Mouse (Mus musculus): ENCODE measurements around the gene Crybg3. TPM values are rescaled to one million over a fixed set of nuclear protein-coding genes. Genes with fewer than 3 reads are reported as not detected.

Crybg3 gene
- polyA plus RNA-seq, 1 experiment from 2014 or later, result 9.5 TPM

DNA sequence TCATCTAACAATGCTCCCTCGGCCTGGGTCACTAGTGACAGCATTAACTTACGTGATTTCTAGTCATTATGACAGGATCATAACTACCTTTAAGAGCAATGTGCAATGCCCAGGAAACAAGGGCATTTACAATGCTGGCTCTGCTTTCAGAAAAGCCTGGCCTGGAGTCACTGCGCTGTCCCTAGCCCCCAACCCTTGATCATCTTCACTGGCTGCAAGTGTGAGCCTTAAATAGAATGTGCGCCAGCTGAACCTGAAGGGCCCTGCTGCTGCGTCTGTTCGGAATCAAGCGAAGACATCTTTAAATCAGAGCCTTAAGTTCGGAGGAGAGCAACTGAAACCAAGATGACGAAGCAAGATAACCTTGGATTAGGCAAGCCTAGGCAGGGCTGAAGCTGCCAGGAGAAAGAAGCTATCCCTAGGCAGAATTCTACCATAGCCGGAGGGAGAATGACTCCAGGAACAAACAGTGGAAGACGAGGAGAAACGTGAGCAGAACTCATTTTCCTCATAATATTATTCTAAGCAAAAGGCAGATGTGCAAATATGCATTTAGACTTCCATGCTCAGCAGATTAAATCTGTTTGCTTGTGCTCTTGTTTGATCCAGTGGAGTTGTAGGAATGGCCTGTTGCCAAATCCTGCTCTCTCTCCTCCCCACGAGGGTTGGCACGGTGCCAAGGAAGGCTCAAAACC, 52.7 kb downstream of the Crybg3 start:
- peaks cover under 1% of the 10 kb centered on the region; the same call in 1 of the 2 replicates for H3K36me3 ChIP-seq
- H3K4me3 ChIP-seq, result no peak overlapping the region
- no peak for ATAC-seq (ENCODE audit: low FRiP score, low read depth)
- H3K9me3 ChIP-seq, result no peaks in the 10 kb centered on the region
- H3K27me3 ChIP-seq, result no peaks in the 10 kb centered on the region
- H3K4me2 ChIP-seq (replicated peaks), result no peak overlapping the region
- no peak overlapping the region for H3K27ac ChIP-seq
- peaks cover 18% of the 10 kb centered on the region for H3K4me1 ChIP-seq
- no peak overlapping the region for H3K9ac ChIP-seq
- WGBS, result 66% methylated on average over 14 of the region's 14 CpGs

DNA sequence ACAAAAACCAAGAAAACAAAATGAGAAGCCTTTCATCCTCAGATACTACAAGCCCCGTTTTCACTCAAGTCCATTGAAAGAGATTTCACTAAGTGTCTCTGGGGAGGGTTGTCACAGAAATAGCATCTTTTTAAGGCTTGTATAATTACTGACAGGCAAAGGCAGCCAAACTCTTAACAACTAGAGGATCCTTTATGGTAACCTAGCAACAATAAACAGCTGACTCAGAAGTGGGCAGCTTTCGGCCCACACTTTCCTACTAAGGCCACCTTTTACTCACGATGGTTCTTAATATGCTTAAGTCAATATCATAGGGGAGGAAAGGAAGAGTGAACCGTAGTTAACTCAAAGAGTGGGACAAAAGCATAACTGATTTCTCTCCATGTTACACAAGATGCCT, 53.3 kb downstream of the Crybg3 start:
- Histone ChIP-seq H3K27ac (no peak overlapping the region), H3K9ac (no peak overlapping the region), H3K27me3 (no peaks in the 10 kb centered on the region), H3K4me3 (no peak overlapping the region), H3K9me3 (no peaks in the 10 kb centered on the region), H3K4me1 (peaks cover 18% of the 10 kb centered on the region), H3K4me2 (replicated peaks) (no peak overlapping the region), H3K36me3 (peaks cover 3% of the 10 kb centered on the region; the same call in 1 of the 2 replicates)
- no peak for ATAC-seq (ENCODE audit: low FRiP score, low read depth)
- WGBS, result 77% methylated on average over 4 of the region's 4 CpGs

DNA sequence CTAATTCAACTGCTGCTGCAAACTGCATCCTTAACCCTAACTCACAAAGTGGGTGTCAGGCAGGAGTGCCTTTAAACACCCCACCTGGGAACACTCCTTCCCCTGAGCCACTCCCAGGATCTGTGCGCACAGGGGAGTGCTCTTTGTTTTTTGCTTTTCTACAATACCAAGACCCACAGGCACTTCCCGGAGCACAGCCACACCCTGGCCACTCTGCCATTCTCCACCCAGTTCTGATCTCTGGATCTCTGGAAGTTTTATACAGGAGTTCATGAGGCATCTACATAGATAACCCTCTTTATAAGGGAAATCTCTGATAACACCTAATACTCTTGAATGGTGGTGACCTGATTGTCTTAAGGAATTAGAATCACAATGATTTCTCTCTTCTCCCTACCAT, 55.4 kb downstream of the Crybg3 start:
- H3K27me3 ChIP-seq, result no peaks in the 10 kb centered on the region
- 86% methylated on average over 2 of the region's 2 CpGs for WGBS
- H3K27ac ChIP-seq, result no peak overlapping the region
- H3K9me3 ChIP-seq, result no peaks in the 10 kb centered on the region
- H3K4me2 ChIP-seq (replicated peaks), result no peak overlapping the region
- no peak for ATAC-seq (ENCODE audit: low FRiP score, low read depth)
- peaks cover 3% of the 10 kb centered on the region; the same call in 1 of the 2 replicates for H3K36me3 ChIP-seq
- H3K9ac ChIP-seq, result no peak overlapping the region
- H3K4me3 ChIP-seq, result no peak overlapping the region
- H3K4me1 ChIP-seq, result peaks cover 23% of the 10 kb centered on the region

DNA sequence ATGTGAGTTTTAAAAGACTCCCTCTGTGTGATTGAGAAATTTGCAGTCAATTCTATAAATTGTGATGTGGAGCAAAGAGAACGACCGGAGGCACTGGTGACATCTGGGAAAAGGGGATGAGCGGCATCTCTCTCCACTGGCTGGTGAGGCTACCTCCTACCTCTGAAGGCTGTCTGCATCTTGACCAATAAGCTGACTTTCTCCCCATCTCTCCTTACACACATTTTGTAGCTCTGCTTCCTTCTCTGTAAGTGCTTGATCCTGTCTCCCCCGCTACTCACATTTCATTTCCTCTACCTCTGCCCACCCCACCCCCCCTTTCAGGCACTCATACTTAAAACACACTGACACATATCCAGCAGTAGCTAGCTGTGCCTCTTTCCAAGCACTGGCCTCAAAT, 59.4 kb downstream of the Crybg3 start:
- no peak for ATAC-seq (ENCODE audit: low FRiP score, low read depth)
- H3K36me3 ChIP-seq, result peaks cover 12% of the 10 kb centered on the region
- H3K4me2 ChIP-seq (replicated peaks), result no peak overlapping the region
- peaks cover 5% of the 10 kb centered on the region for H3K4me1 ChIP-seq
- H3K27ac ChIP-seq, result no peak overlapping the region
- H3K27me3 ChIP-seq, result no peaks in the 10 kb centered on the region
- H3K4me3 ChIP-seq, result no peak overlapping the region
- no peaks in the 10 kb centered on the region for H3K9me3 ChIP-seq
- WGBS, result 48% methylated on average over 4 of the region's 4 CpGs
- H3K9ac ChIP-seq, result no peak overlapping the region

DNA sequence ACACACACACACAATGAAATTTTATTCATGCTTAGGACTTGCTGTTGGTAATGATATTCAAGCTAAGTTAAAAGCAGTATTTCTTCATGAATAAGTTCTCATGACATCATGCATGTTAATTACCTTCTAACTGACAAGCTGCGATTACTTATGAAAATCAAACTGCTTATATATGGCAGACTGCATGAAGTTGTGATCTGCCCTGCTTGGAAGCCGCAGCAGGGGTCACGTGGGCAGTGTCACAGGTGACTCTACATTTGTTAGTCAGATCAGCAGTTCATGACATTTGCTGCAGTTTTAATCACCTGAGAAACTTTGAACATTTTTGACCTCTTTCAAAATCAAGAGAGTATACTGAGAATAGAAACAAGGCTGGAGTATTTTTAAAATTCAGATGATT, 59.8 kb downstream of the Crybg3 start:
- no peak overlapping the region for H3K4me2 ChIP-seq (replicated peaks)
- H3K9ac ChIP-seq, result no peak overlapping the region
- no peaks in the 10 kb centered on the region for H3K27me3 ChIP-seq
- no peak for ATAC-seq (ENCODE audit: low FRiP score, low read depth)
- H3K36me3 ChIP-seq, result peaks cover 17% of the 10 kb centered on the region
- WGBS, result 83% methylated on average over 3 of the region's 3 CpGs
- no peak overlapping the region for H3K27ac ChIP-seq
- no peak overlapping the region for H3K4me3 ChIP-seq
- no peaks in the 10 kb centered on the region for H3K9me3 ChIP-seq
- peaks cover 5% of the 10 kb centered on the region for H3K4me1 ChIP-seq

DNA sequence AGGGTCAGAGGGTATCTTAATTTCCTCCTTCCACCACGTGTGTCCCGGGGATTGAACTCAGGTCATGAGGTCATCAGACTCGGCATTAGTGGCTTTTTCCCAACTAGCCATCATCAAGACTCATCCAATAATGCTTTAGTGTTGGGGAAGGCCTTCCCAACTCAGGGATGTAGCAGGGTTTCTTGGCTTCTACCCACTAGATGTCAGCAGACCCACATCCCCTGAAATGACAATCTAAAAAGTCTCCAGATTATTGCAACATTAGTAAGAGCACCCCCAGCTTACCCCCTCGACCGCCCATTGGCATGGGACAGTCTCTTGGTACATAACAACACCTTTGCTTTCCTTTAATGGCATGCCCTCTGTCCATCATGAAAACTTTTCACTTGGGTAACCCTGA, 65.1 kb downstream of the Crybg3 start:
- no peak for ATAC-seq (ENCODE audit: low FRiP score, low read depth)
- 75% methylated on average over 5 of the region's 5 CpGs for WGBS
- Histone ChIP-seq H3K4me2 (replicated peaks) (no peak overlapping the region), H3K27me3 (no peaks in the 10 kb centered on the region), H3K4me3 (no peak overlapping the region), H3K9me3 (no peaks in the 10 kb centered on the region), H3K27ac (no peak overlapping the region), H3K9ac (no peak overlapping the region), H3K4me1 (no peaks in the 10 kb centered on the region), H3K36me3 (peaks cover 19% of the 10 kb centered on the region)

DNA sequence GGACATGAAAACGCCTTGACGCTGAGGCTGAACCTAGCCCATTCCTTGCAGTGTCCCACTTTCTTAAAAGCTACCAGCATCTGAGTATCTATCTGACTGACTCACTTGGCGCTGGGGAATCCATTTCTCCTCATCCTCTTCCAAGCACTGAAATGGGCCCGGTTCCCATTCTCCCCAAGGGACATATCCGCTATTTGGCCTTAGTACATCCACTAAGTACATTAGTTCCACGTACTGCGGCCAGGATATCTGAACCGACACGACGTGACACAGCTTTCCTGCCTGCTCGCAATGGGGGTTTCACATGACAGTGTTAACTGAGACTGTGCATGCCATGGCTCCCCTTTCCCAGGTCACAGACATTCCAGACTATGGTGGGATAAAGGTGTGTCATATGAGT, 66.4 kb downstream of the Crybg3 start:
- Histone ChIP-seq H3K9me3 (no peaks in the 10 kb centered on the region; the same call in 1 of the 2 replicates), H3K36me3 (peaks cover 29% of the 10 kb centered on the region), H3K9ac (no peak overlapping the region), H3K27ac (no peak overlapping the region), H3K4me1 (no peaks in the 10 kb centered on the region), H3K4me3 (no peak overlapping the region), H3K27me3 (no peaks in the 10 kb centered on the region), H3K4me2 (replicated peaks) (no peak overlapping the region)
- ATAC-seq (ENCODE audit: low FRiP score, low read depth), result 0 out of 2 replicates have a peak, but pooled peaks have one; percentile 28
- WGBS, result 79% methylated on average over 11 of the region's 11 CpGs

DNA sequence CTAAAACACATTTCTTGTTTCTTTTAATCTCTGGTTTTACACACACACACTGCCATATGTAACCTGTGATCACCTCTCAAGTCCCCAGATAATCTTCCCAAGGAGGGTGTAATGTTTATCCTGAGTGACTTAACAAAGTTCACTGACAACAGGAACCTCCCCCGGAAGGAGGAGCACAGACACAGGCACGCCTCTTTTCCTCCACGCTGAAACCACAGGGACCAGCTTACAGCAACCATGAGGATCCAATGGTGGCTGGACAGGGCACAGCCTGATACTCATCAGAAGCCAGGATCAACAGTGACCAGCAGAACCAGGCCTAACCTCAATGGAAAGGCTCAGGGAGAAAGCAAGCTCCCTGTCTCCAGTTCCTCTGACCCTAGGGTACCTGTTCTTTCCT, 68.2 kb downstream of the Crybg3 start:
- WGBS, result 48% methylated on average over 3 of the region's 3 CpGs

DNA sequence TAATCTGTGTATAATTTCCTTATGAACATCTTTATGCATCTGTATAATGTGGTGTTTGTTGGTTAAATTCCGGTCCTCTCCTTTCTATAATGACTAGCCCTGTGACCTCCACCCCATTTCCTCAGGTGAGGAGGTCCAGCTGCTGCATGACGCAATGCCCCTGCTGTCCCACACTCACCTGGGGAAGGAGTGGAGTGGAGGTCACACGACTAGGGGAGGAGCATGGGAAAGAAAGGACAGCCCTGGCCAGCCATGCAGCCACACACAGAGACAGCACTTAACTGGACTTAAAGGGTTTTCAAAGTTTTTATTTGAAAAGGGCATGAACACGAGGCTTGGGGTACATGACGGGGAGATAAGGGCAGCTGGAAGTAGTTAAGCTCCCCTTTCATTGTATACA, 69.5 kb downstream of the Crybg3 start:
- no peaks in the 10 kb centered on the region; the same call in 1 of the 2 replicates for H3K9me3 ChIP-seq
- H3K9ac ChIP-seq, result no peak overlapping the region
- no peak for ATAC-seq (ENCODE audit: low FRiP score, low read depth)
- H3K36me3 ChIP-seq, result peaks cover 20% of the 10 kb centered on the region
- 60% methylated on average over 5 of the region's 5 CpGs for WGBS
- no peaks in the 10 kb centered on the region for H3K4me1 ChIP-seq
- H3K27me3 ChIP-seq, result no peaks in the 10 kb centered on the region
- H3K27ac ChIP-seq, result no peak overlapping the region
- no peak overlapping the region for H3K4me2 ChIP-seq (replicated peaks)
- no peak overlapping the region for H3K4me3 ChIP-seq

More for the DNA sequence above, 68.2 kb downstream of the Crybg3 start:
- ATAC-seq (ENCODE audit: low FRiP score, low read depth), result no peak
- H3K36me3 ChIP-seq, result peaks cover 26% of the 10 kb centered on the region
- H3K4me1 ChIP-seq, result no peaks in the 10 kb centered on the region
- H3K9ac ChIP-seq, result no peak overlapping the region
- no peaks in the 10 kb centered on the region for H3K27me3 ChIP-seq
- H3K27ac ChIP-seq, result no peak overlapping the region
- H3K4me3 ChIP-seq, result no peak overlapping the region
- no peak overlapping the region for H3K4me2 ChIP-seq (replicated peaks)
- no peaks in the 10 kb centered on the region; the same call in 1 of the 2 replicates for H3K9me3 ChIP-seq

DNA sequence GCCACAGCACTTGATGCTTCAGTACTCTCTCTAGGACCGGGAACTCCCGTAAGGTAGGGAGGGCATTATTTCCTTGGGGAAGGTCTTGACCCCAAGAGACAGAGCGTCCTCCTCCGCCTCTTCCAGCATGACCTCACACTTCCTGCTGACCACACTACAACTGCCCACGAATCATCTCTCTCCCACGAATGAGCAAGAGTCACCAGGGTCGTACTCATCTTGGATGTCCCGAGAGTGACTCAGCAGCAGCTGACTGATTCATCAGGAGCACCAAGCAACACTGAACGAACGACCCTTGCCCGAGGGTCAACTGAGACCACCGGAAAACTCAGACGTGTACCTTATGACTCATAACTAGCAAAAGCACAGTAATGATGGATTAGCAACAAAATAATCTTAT, 71.2 kb downstream of the Crybg3 start:
- no peak for ATAC-seq (ENCODE audit: low FRiP score, low read depth)
- H3K9ac ChIP-seq, result no peak overlapping the region
- H3K9me3 ChIP-seq, result no peaks in the 10 kb centered on the region; the same call in 1 of the 2 replicates
- no peaks in the 10 kb centered on the region for H3K27me3 ChIP-seq
- peaks cover 12% of the 10 kb centered on the region for H3K36me3 ChIP-seq
- no peak overlapping the region for H3K4me2 ChIP-seq (replicated peaks)
- no peak overlapping the region for H3K4me3 ChIP-seq
- WGBS, result 95% methylated on average over 13 of the region's 13 CpGs
- no peaks in the 10 kb centered on the region for H3K4me1 ChIP-seq
- no peak overlapping the region for H3K27ac ChIP-seq

DNA sequence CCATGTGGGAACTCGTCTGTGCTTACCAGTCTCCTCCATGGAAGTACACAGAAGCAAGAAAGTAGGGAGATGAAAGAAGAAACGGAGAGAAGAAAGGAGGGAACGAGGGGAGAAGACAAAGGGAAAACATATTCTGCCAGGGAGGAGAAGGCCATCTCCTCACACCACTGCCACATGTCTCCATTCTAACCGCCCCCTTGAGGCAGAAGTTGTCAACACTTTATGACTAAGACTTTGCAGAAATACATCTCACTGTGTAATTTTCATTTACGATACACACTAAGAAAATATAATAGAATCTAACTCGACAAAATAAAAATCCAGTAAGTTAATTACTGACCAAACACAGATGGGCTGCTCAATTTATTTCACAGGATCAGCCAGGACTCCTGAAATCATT, 73.8 kb downstream of the Crybg3 start:
- no peak overlapping the region for H3K27ac ChIP-seq
- no peak overlapping the region for H3K4me3 ChIP-seq
- WGBS, result 54% methylated on average over 6 of the region's 6 CpGs
- H3K4me2 ChIP-seq (replicated peaks), result no peak overlapping the region
- ATAC-seq (ENCODE audit: low FRiP score, low read depth), result no peak
- peaks cover 13% of the 10 kb centered on the region for H3K36me3 ChIP-seq
- no peaks in the 10 kb centered on the region for H3K4me1 ChIP-seq
- no peak overlapping the region for H3K9ac ChIP-seq
- H3K27me3 ChIP-seq, result no peaks in the 10 kb centered on the region
- H3K9me3 ChIP-seq, result no peaks in the 10 kb centered on the region; the same call in 1 of the 2 replicates

DNA sequence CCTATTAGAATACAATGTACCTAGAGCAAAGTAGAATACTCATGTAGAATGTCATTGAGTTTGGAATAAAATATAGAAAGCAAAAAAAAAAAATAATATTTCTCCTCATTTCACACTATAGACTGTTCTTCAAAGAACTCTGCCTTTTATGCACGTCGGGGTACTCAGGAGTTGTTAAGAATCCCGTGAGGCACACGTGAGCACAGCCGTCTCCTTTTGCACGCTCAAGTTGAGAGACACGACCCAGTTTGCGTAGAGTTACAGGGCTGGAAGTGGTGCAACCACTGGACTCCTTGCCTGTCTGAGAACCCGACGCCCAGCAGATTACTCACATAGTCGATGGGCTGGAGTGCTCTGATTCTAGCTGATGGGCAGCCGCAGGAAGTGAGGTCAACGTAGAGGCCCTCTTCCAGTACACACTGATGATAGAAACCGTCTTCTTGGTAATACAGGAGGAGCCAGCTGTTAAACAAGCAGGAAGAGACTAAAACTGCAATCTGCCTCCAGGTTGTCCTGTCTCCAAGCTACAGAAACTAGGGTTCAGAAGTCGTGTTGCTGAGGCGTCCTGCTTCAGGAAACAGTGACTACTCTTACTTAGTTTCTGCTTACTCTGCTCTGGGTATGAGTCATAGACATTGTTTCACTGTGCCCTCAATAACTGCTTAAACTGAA, 78.9 kb downstream of the Crybg3 start:
- Histone ChIP-seq H3K27ac (no peak overlapping the region), H3K36me3 (peaks cover 9% of the 10 kb centered on the region; the same call in 1 of the 2 replicates), H3K9ac (no peak overlapping the region), H3K4me2 (replicated peaks) (no peak overlapping the region), H3K4me1 (peaks cover 12% of the 10 kb centered on the region), H3K9me3 (no peaks in the 10 kb centered on the region), H3K4me3 (no peak overlapping the region), H3K27me3 (no peaks in the 10 kb centered on the region)
- ATAC-seq (ENCODE audit: low FRiP score, low read depth), result no peak
- WGBS, result 89% methylated on average over 16 of the region's 16 CpGs

All from limb, embryonic 13.5 days (tissue).